Mouse (Mus musculus) left cerebral cortex, postnatal 25 days (tissue): Measurements from ENCODE around the gene Adprh. TPM values are rescaled to one million over a fixed set of nuclear protein-coding genes. Genes with fewer than 3 reads are reported as not detected.
"Not testable (repeated sequence)": the region's sequence is repeated elsewhere in the genome, so short reads cannot be mapped to it uniquely, and the experiment has no call there.

Source experiments
- DNase-seq, 2 experiments: peaks; one replicate each; pipeline ENCODE4 v3.0.0; 2022; ENCODE audit warnings: low spot score in 2 of 2, mixed read lengths in 1 of 2
- intact Hi-C: fragments of 180-260 bp; cut with DNase I; formaldehyde crosslinking; loops from one replicate; pipeline ENCODE4 v1.15.1; 2025
- total RNA-seq, 2 experiments: library from RNA; stranded (reverse); gene quantifications; 2 replicates each; pipeline ENCODE4 v1.2.3; 2021

The Adprh gene
- 10 to 100 TPM; 58.3 to 61.1 TPM for total RNA-seq

DNA sequence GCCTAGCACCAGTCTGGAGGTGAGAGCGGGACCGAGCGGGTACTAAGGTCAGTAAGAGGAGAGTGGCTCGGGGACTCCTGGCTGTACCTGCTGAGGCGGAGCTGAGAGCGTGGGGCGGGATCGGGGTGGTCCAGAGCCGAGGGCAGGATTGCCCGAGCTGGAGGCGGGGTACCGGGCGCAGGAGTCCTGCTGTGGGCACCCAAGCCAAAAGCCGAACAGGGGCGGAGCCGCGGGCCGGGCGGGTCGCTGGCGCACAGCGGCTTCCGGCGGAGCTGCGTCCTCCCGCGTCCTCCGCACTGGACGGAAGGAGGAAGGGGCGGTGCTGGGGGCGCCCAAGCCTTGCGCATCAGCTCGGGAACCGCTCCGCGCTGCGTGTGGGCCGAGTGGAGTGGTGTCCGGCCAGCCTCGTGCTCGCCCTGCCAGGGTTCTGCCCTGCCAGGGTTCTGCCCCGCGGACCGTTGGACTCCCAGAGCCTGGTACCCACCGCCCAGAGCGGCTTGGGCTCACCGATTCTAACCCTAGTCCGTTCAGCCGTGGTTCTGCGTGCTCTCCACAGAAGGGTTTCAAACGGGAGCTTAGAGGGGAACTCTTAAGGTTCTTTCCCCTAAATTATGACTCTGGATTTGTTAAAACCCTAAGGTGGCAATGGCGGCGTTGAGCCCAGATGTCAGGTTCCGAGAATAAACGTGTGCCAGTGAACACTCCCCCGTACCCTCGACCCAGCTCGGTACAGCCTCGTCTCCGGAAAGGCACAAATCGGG, at the start of gene Adprh:
Adprh (minus strand) TSS at position 262 of the 761 bp plus-strand sequence.
- intact Hi-C loops = loop anchor here (2.0 kb wide), 2 partner anchors 86 to 106 kb away; partner anchors contain the start of genes Cox17 and Gm21987
- DNase-seq = peak; percentile 90 to 92

DNA sequence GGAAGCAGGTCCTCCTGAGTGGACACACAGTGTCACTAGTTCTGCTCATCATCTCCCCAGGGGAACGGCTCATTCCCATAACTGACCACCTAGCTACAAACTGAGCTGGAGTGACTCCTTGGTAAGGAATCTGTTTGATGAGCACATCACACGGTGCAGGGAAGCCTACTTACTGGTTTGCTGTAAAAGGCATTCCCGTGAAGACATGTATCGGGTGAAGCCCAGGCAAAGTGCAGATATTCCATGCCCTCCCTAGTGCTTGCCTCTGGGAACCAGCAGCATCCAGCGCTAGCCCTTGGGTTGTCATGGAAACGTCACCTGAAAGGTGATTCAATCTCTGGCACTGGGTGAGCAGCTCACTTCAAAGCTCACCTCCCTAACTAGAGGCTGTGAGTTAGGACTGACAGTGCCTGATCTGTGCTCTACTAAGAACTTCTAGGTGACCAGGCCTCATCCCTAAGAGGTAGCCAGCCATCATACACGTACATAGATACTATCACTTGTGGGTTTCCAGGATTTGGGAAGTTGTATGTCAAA, 44.2 kb upstream of the Adprh start:
- no peak for DNase-seq
- intact Hi-C loops = no loop called here

DNA sequence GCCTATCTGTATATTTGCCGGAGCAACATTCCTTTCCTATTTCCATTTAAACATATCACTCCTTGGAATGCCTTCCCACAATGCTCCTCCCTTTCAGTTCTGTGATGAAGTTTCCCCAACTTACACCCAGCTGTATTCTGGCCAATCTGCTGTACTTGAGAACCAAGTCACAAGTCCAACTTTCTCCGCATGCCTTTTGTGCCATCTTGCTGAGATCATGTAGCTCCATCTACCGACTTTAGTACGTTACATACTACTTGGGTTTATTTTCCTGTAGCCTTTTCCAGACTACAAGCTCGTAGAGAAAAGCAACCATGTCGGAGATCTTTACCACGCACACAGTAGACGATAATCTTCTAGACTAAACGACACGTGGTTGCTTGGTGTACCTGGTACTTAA, 41.4 kb upstream of the Adprh start:
- intact Hi-C loops = no loop called here
- peak in 1 of 2 experiments; percentile 44 for DNase-seq

DNA sequence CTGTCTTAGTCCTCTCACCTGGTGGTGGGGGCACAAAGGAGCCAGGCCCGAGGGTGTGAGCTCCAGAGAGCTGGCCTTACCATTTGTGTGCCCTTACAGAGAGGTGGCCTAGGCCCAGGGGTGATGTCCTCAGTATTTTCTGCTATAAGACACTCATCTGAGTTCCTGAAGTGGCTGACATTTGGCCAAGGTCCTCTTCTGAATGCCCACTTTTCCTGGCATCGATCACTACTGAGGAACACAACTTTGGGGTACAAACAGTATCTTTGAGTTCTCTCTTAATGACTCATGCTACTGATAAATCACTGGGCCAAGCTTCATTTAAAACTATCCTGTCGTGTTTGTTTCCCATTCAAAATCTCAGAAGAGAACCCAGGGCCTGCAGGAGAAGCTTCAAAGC, 40.0 kb upstream of the Adprh start:
- DNase-seq = no peak
- intact Hi-C loops = no loop called here

DNA sequence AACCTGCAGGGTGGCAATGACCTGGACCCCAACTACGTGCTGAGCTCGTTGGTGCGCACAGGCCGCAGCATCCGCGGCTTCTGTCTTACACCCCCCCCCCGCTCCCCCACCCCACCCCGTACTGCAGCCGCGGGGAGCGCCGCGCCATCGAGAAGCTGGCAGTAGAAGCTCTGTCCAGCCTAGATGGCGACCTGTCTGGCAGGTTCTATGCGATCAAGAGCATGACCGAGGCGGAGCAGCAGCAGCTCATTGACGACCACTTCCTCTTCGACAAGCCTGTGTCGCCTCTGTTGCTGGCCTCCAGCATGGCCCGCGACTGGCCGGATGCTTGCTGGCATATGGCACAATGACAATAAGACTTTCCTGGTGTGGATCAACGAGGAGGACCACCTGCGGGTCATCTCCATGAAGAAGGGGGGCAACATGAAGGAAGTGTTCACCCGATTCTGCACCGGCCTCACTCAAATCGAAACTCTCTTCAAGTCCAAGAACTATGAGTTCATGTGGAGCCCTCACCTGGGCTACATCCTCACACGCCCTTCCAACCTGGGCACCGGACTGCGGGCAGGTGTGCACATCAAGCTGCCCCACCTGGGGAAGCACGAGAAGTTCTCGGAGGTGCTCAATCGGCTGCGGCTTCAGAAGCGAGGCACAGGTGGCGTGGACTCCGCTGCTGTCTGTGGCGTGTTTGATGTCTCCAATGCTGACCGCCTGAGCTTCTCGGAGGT, 31.2 kb upstream of the Adprh start:
- intact Hi-C loops = loop anchor here (5.0 kb wide), 2 partner anchors 106 to 136 kb away; partner anchors contain the start of genes Cox17 and Gm21987

DNA sequence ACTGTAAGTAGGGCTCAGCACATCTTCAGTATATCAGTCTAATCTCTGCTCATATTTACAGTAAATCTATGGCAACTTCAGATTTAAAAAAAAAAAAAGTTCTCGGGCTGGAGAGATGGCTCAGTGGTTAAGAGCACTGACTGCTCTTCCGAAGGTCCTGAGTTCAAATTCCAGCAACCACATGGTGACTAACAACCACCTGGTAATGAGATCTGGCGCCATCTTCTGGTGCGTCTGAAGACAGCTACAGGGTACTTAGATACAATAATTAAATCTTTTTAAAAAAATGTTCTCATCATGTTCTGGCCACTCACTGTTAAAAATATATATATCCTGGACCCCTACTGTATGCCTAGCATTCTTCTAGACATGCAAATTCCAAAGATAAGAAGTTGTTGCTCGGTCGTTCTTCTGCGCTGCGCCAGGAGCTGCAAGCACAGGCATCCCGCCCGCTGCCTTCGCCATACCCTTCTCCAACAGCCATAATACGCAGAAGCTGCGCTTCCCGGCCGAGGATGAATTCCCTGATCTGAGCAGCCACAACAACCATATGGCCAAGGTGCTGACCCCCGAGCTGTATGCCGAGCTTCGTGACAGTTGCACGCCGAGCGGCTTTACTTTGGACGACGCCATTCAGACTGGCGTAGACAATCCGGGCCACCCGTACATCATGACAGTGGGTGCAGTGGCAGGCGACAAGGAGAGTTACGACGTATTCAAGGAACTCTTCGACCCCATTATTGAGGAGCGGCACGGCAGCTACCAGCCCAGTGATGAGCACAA, 30.5 kb upstream of the Adprh start:
- DNase-seq = peak in 1 of 2 experiments; percentile 24
- intact Hi-C loops = loop anchor here (5.0 kb wide), 2 partner anchors 106 to 136 kb away; partner anchors contain the start of genes Cox17 and Gm21987

More for the DNA sequence above, 31.2 kb upstream of the Adprh start:
- DNase-seq = no peak

DNA sequence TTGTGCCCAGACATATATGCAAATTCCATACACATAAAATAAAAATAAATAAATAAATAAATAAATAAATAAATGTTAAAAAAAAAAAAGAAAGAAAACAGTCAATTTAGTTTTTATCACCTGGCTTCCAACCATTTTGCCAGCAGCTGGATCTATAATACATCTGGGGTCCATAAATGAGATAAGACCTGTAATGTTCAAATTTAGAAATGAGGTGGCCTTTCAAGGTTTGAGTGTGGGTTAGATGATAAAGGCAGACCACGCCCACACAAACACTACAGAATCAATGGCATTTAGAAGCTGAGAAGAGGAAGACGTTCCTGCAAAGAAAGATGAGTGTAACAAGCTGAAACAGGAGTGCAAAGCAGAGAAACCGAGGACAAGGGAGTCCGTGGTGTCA, 28.8 kb upstream of the Adprh start:
- intact Hi-C loops = loop anchor here (5.0 kb wide), 2 partner anchors 104 to 134 kb away; partner anchors contain the start of genes Cox17 and Gm21987
- DNase-seq = no peak

DNA sequence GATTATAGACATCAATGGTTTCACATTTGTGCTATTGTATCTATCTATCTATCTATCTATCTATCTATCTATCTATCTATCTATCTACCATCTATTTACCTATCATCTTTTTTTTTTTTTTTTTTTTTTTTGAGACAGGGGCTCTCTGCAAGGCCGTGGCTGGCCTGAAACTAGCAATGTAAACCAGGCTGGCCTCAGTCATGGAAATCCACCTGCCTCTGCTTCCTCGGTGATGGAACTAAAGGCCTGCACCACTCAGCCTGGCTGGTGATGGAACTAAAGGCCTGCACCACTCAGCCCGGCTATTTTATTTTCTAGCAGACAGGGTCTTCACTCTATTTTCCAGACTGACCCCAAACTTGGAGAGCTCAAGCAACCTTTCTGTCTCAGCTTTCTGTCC, 25.8 kb upstream of the Adprh start:
- intact Hi-C loops = no loop called here

DNA sequence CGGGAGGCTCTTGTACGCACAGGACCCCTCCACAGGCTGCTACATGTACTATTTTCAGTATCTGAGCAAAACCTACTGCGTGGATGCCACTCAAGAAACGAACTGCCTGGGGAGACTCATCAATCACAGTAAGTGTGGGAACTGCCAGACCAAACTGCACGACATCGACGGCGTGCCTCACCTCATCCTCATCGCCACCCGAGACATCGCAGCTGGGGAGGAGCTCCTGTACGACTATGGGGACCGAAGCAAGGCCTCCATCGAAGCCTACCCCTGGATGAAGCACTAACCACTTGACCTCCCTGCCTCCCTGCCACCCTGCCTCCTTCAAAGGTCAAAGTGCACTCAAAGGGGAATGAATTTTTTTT, 24.7 kb upstream of the Adprh start:
- intact Hi-C loops, DNase-seq: not testable (repeated sequence)

More for the DNA sequence above, 25.8 kb upstream of the Adprh start:
- DNase-seq = no peak

DNA sequence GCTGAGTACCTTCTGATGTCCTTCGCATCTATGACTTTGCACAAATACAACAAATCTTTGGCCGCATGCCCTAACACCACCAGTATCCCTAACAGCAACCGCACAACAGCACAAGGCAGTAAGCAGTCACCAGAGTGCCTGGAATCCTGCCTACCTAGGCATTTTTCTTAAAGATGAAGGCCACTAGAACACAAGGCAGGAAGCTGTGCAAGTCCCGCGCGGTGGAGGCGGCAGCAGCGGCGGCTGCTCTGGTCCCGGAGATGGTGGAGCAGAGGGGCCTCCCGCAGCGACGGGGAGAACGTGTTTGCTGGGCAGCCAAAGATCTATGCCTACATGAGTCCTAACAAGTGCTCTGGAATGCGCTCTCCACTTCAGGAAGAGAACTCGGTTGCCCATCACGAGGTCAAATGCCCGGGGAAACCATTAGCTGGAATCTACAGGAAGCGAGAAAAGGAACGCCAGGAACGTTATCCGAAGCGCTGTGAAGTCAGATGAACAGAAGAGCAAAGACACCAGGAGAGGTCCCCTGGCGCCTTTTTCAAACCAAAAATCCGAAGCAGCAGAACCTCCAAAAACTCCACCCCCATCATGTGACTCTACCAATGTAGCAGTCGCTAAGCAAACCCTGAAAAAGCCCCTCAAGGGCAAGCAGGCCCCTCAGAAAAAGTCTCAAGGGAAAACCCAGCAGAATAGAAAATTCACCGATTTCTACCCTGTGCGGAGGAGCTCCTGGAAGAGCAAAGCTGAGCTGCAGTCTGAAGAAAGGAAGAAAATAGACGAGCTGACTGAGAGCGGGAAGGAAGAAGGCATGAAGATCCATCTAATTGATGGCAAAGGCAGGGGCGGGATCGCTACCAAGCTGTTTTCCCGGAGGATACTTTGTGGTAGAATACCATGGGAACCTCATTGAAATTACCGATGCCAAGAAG, 24.1 kb upstream of the Adprh start:
- intact Hi-C loops = no loop called here
- peak; percentile 34 to 46 for DNase-seq

DNA sequence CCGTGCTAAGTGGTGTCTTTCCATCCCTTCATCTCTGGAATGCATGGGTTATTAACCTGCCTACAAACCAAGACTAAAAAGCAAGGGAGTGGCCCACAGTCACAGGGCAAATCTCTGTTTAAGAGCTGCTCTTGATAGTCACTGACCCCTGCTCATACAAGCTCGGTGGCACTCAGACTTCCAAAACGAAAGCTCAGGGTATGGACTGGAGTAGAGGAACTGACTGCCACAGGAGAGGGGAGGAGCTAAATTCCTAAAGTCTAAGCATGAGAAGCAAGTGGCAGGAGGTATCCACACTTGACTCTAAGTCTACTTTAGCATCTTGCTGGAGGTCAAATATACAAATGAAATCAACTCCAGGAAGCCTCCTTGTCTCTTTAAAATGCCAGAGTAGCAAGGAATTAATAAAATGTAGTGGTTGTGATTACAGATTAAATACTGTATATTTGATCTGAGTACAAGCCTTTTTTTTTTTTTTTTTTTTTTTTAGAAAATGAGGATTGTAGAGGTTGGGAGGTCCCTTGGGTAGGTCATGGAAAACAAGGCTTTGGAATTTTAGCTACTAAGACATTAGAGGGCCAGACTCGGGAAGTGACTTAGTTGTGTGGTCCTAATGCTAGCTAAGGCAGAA, 23.3 kb upstream of the Adprh start:
- DNase-seq = no peak
- intact Hi-C loops = no loop called here

DNA sequence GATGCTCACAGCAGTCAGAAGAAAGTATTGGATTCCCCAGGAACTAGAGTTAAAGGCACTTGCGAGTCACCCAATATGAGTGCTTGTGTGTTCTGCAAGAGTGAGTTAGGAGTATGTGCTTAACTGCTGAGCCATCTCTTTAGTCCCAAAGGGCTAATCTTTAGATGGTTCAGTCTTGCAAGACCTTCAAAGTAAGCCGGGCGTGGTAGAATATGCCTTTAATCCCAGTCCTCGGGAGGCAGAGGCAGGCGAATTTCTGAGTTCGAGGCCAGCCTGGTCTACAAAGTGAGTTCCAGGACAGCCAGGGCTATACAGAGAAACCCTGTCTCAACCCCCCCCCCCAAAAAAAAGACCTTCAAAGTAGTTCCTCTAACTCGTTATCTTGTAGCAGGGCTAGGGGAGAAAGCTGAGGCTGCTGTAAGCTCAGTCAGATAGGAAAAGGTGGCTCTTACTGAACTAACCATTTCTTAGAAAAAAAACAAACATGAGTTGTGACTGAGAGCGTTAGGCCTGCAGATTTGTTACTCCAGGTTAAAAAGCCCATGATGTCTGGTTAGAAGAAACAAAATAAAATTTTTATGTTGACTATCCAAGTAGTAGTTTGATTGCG, 22.3 kb upstream of the Adprh start:
- DNase-seq = no peak
- intact Hi-C loops = no loop called here

DNA sequence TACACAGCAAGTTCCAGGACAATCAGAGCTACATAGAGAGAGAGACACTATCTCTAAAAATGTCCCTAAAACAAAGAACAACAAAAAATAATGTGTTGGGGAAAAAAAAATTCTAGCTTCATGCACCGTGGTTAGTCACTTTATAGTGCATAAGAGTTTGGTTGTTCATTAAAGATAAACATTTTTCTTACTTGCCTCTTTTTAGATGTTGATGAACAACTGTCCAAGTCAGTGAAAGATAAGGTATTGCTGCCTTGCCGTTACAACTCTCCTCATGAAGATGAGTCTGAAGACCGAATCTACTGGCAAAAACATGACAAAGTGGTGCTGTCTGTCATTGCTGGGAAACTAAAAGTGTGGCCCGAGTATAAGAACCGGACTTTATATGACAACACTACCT, 21.2 kb upstream of the Adprh start:
- intact Hi-C loops = no loop called here
- no peak for DNase-seq

DNA sequence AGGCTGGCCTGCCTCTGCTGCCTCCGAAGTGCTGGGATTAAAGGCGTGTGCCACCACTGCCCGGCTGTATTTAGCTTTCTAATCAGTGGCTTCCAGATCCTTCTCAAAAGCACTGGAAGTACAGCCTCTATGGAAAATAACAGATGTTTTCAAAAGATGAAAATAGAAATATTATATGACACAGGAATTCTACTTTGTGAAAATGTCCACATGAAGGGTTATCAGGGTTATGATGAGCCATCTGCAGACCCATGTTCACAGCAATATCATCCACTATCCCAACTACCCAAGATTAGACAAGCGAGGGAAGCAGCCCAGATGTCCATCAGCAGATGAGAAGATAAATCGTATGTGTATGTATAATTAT, 20.0 kb upstream of the Adprh start:
- no peak for DNase-seq
- intact Hi-C loops = no loop called here

DNA sequence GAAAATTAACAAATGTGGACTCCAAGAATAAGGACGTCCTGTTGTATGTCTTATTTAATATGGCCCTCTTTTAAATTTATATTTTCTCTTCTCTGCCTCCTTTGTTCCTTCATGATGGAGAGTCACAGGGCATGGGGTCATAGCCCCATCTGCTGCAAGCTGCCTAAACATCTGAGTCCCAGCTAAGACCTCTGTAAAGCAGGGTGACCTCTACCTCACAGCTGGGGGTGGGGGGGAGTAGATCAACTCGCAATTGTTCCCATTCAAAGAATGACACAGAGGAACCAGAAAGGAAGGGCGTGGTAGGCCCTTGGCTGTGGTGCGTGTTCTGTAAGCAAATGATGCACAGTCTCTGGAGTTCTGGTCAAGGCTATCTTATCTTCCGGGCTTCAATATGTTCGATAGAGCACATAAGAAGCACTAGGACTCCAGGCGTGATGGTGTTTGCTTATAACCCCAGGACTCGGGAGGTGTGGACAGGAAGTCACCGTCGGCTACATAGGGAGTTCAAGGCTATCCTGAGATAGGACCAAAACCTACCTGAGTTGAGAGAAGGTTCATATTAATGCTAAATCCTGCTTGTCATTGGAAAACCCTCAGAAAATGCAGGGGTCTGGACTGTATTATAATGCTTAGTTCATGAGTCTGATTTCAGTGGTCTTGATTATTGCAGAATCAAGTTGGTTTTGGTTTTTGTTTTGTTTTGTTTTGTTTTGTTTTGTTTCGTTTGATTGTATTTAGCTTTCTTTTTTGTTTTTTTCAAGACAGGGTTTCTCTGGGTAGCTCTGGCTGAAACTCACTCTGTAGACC, 19.4 kb upstream of the Adprh start:
- intact Hi-C loops = no loop called here
- no peak for DNase-seq

DNA sequence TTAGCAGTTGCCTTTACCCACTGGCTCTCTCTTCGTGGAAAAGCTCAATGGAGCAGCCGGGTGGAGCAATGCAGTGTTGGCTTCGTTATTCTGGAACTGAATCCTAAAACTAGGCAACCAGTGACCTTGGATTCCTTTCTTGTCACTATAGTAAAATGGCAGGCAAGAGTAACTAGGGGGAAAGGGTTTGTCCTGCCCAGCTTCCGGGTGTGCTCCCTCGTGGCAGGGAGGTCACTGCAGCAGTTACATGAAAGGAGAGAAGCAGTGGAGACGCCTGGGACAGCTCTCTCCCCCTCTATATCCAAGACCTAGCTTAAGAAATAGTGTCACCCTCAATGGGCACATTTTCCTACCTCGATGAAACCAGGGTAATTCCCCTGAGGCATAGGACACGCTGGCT, 16.9 kb upstream of the Adprh start:
- intact Hi-C loops = no loop called here
- DNase-seq = no peak

DNA sequence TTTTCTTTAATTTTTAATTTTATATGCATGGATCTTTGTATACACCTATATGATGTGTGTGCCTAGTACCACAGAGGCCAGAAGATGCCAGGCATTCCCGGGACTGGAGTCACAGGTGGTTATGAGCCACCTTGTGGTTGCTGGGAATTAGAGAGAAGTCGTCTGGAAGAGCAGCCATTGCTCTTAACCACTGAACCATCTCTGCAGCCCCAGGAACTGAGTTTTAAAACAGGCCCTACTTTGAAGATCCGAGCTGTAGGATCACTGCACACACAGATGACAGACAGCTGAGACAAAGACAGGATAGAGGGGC, 16.2 kb upstream of the Adprh start:
- intact Hi-C loops = no loop called here
- no peak for DNase-seq
